Mouse (Mus musculus) neural tube, embryonic 11.5 days (tissue): ENCODE measurements around the gene Gm42906. TPM values are rescaled to one million over a fixed set of nuclear protein-coding genes. Genes with fewer than 3 reads are reported as not detected.

Experiments
- ATAC-seq: fragments of 200-750 bp; cut with Nextera tagmentation; 2 replicates; pipeline ENCODE4 v1.8.0; 2017; ENCODE audit warnings: moderate number of reproducible peaks, mild to moderate bottlenecking, moderate TSS enrichment, moderate library complexity; ENCODE audit not compliant: insufficient read depth, low FRiP score, low TSS enrichment
- DNase-seq: peaks from one replicate; pipeline ENCODE4 v3.0.0-alpha.2; 2015; ENCODE audit warnings: low spot score
- H3K27ac ChIP-seq: fragments of 300-500 bp; sonication (generic); 2 replicates; pipeline ENCODE4 v1.5.1; 2014; ENCODE audit warnings: low read depth, mild to moderate bottlenecking, low read length
- H3K27me3 ChIP-seq: fragments of 300-500 bp; sonication (generic); 2 replicates; pipeline ENCODE4 v1.6.1; 2014; ENCODE audit warnings: mild to moderate bottlenecking, low read length, mixed read lengths; ENCODE audit not compliant: control insufficient read depth, insufficient read depth
- H3K36me3 ChIP-seq: fragments of 300-500 bp; sonication (generic); 2 replicates; pipeline ENCODE4 v1.6.1; 2014; ENCODE audit warnings: mild to moderate bottlenecking, low read length, moderate library complexity, mixed read lengths; ENCODE audit not compliant: control insufficient read depth, insufficient read depth
- H3K4me1 ChIP-seq: fragments of 300-500 bp; sonication (generic); 2 replicates; pipeline ENCODE4 v1.6.1; 2014; ENCODE audit warnings: low read length, mixed read lengths; ENCODE audit not compliant: control insufficient read depth, insufficient read depth
- H3K4me2 ChIP-seq: fragments of 300-500 bp; sonication (generic); 2 replicates; pipeline ENCODE4 v1.6.1; 2014; ENCODE audit warnings: low read depth, mild to moderate bottlenecking, moderate library complexity
- H3K4me3 ChIP-seq: fragments of 300-500 bp; sonication (generic); 2 replicates; pipeline ENCODE4 v1.5.1; 2014; ENCODE audit warnings: low read depth, low read length
- H3K9ac ChIP-seq: fragments of 300-500 bp; sonication (generic); 2 replicates; pipeline ENCODE4 v1.6.1; 2014; ENCODE audit warnings: mild to moderate bottlenecking, low read length
- H3K9me3 ChIP-seq: fragments of 300-500 bp; sonication (generic); 2 replicates; pipeline ENCODE4 v1.6.1; 2016; ENCODE audit warnings: low read length; ENCODE audit not compliant: control insufficient read depth
- WGBS: fragments of 180-500 bp; shearing (Covaris S2); extraction: QIAGEN DNeasy Blood & Tissue Kit; methylation state at CpG from one replicate; pipeline ENCODE4 v1.1.7; 2014; 5-methylcytosine and 5-hydroxymethylcytosine counted together
- polyA plus RNA-seq: library from polyadenylated mRNA; unstranded; fragments of >200 nt; fragmentation: Nextera tagmentation; extraction: Ambion mirVana; gene quantifications from 2 replicates; pipeline ENCODE4 v1.2.1, GENCODE M21; 2014

Gm42906 gene
- polyA plus RNA-seq, 1 experiment from 2014 or later, result not detected

DNA sequence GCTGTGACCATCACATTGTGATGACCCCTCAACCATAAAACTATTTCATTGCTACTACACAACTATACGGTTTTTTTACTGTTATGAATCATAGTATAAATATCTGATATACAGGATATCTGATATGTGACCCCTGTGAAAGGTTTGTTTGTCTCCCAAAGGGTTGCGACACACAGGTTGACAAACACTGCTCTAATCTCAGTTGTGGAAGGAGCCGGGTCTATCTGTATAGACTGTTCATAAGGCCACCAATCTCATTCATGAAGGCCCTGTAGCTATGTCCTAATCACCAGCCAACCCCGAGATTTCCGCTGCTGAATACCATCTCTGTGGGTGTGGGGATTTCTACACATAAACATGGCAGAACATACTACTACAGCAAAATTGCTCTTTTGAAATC, 157.1 kb downstream of the Gm42906 start:
- DNase-seq (no peak), ATAC-seq (no peak)
- Histone ChIP-seq H3K9me3 (no peaks in the 10 kb centered on the region), H3K4me2 (no peak overlapping the region), H3K4me1 (no peaks in the 10 kb centered on the region), H3K4me3 (no peak overlapping the region), H3K27me3 (no peaks in the 10 kb centered on the region), H3K9ac (no peak overlapping the region), H3K36me3 (no peaks in the 10 kb centered on the region), H3K27ac (no peak overlapping the region)
- WGBS, result 93% methylated on average over 5 of the region's 5 CpGs

GRCm38 (mm10) chr5:151266896-151267634, 160.9 kb downstream of the Gm42906 start:
- DNase-seq (no peak), ATAC-seq (no peak)
- WGBS, result 88% methylated on average over 14 of the region's 14 CpGs
- Histone ChIP-seq H3K27ac (no peak overlapping the region), H3K4me3 (no peak overlapping the region), H3K36me3 (no peaks in the 10 kb centered on the region), H3K9me3 (no peaks in the 10 kb centered on the region), H3K4me2 (no peak overlapping the region), H3K4me1 (no peaks in the 10 kb centered on the region), H3K27me3 (no peaks in the 10 kb centered on the region), H3K9ac (no peak overlapping the region)

DNA sequence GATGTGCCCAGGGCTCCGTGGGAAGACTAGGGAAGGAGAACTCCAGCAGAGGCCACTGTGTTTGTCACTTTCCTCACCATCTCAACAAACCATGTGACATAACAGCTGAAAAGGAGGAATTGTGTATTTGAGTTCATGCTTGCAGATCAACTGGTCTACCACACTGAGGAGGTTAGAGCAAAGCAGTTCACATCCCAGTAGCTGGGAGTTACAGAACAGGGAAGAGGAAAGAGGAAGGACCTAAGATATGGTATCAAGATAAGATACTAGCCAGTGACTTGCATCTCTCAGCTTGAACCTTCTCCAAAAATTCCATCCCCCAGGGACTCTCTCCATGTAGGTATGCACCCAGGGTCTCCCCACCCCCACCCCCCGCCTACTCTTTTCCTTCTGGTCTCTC, 166.4 kb downstream of the Gm42906 start:
- no peak for DNase-seq
- no peak overlapping the region for H3K27ac ChIP-seq
- H3K4me1 ChIP-seq, result no peaks in the 10 kb centered on the region
- no peaks in the 10 kb centered on the region for H3K9me3 ChIP-seq
- H3K4me2 ChIP-seq, result no peak overlapping the region
- no peak overlapping the region for H3K4me3 ChIP-seq
- H3K36me3 ChIP-seq, result no peaks in the 10 kb centered on the region
- ATAC-seq, result no peak
- H3K9ac ChIP-seq, result no peak overlapping the region
- 92% methylated on average over 2 of the region's 2 CpGs for WGBS
- H3K27me3 ChIP-seq, result no peaks in the 10 kb centered on the region

GRCm38 (mm10) chr5:151252213-151252612, 175.8 kb downstream of the Gm42906 start:
- Histone ChIP-seq H3K4me3 (no peak overlapping the region), H3K9me3 (no peaks in the 10 kb centered on the region), H3K27ac (no peak overlapping the region), H3K4me1 (peaks cover 8% of the 10 kb centered on the region; the same call in 1 of the 2 replicates), H3K9ac (no peak overlapping the region), H3K36me3 (no peaks in the 10 kb centered on the region), H3K4me2 (no peak overlapping the region), H3K27me3 (no peaks in the 10 kb centered on the region)
- no peak for DNase-seq
- 59% methylated on average over 8 of the region's 8 CpGs for WGBS
- no peak for ATAC-seq

DNA sequence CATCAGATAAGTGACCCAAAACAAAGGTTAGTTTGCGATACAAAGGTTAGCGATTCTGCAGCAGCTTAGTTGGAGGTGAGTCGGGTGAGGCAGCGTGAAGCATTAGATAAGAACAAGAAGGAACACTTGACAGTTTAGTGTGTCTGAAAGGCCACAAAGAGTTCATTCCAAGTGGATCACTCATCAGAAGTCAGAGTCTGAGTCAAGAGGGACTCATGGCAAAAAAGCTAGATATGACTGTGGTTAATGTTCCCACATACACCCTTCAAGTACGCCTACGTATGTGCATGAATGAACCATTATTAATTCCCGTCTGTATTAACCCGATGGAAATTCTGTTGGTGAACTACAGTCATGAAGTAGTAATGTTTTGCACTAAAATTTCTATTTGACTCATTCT, 176.3 kb downstream of the Gm42906 start:
- WGBS, result 90% methylated on average over 8 of the region's 8 CpGs

DNA sequence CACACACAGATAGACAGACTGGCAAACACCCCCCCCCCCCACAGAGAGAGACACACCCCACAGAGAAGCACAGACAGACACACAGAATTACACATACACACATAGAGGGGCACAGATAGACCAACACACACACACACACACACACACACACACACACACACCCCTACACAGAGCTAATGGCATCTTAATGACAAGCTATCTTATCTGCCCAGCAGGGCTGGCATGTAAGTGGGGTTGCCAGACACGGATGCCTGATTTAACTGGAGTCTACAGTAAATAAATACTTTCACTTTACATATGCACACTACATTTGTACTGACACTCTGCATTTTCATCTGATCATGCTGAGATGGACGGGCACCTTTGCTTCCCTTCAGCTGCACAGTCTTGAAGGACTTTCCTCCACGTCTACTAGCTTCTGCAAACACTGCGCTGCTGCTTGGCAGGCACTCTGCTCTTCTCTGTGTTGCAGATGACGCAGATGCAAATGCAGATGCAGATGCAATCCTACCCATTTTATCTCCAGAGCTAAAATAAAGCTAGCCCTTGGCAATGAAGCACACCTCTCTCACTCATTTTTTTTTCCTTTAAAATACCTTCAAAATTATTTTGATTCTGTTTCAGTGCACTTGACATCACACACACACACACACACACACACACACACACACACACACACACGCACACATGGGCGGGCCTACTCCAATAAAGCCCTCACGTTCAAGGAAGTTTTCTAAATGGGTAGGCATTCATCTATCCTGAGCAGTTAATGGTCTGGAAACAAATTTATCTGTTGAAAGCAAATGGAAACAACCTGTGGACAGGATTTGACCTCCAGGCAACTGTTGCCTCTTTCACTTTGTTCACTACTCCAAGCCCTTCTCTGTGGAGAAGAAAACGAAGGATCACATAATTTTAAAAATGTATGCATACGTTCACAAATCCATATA, 179.0 kb downstream of the Gm42906 start:
- Histone ChIP-seq H3K27me3 (no peaks in the 10 kb centered on the region), H3K36me3 (no peaks in the 10 kb centered on the region), H3K27ac (no peak overlapping the region), H3K4me3 (no peak overlapping the region), H3K9ac (no peak overlapping the region), H3K4me2 (no peak overlapping the region), H3K9me3 (no peaks in the 10 kb centered on the region), H3K4me1 (peaks cover 15% of the 10 kb centered on the region; the same call in 1 of the 2 replicates)
- WGBS, result 49% methylated on average over 10 of the region's 10 CpGs
- ATAC-seq (peak; percentile 56; the same call in 1 of the 2 replicates), DNase-seq (no peak)

More for the DNA sequence above, 176.3 kb downstream of the Gm42906 start:
- peaks cover 13% of the 10 kb centered on the region; the same call in 1 of the 2 replicates for H3K4me1 ChIP-seq
- H3K9me3 ChIP-seq, result no peaks in the 10 kb centered on the region
- no peaks in the 10 kb centered on the region for H3K27me3 ChIP-seq
- no peak overlapping the region for H3K4me2 ChIP-seq
- ATAC-seq (no peak), DNase-seq (no peak)
- H3K9ac ChIP-seq, result no peak overlapping the region
- H3K4me3 ChIP-seq, result no peak overlapping the region
- H3K36me3 ChIP-seq, result no peaks in the 10 kb centered on the region
- H3K27ac ChIP-seq, result no peak overlapping the region

GRCm38 (mm10) chr5:151248084-151248483, 179.9 kb downstream of the Gm42906 start:
- ATAC-seq (no peak), DNase-seq (no peak)
- Histone ChIP-seq H3K4me2 (no peak overlapping the region), H3K27ac (no peak overlapping the region), H3K27me3 (no peaks in the 10 kb centered on the region), H3K9me3 (no peaks in the 10 kb centered on the region), H3K9ac (no peak overlapping the region), H3K4me1 (peaks cover 15% of the 10 kb centered on the region; the same call in 1 of the 2 replicates), H3K36me3 (no peaks in the 10 kb centered on the region), H3K4me3 (no peak overlapping the region)
- 12% methylated on average over 2 of the region's 2 CpGs for WGBS

DNA sequence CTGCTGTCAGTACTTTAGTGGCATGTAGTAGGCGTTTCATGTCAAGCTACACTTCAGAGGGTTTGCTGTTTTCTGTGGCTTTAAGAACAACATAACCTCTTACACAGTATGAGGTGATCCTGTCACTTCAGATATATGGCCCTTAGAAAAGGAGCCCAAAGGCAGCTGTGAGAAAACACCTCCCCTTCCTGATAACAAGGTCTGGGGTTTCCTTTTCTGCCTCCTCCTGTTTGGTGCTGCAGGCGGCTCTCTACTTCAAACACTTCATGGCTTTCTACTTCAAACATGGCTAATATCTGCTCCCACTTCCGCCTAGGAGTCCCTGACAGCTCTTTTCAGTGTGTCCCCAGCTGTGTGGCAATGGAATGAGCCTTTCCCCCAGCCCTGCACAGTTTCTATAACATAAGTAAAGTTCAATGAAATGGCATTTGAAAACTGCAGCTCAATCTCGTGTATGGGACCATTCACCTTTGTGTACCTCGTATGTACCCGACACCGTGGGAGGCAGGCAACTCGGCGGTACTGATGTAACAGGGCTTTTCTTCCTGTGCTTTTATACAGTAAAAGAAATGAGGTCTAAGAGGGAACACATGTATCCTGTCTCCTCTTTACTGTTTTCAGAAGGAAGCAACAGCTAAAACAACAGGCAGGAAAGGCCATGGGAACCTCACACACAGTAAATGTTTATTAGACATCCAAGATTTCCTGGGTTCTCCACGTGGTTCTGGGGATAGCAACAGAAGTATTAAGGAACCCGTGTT, 180.7 kb downstream of the Gm42906 start:
- ATAC-seq (0 out of 2 replicates have a peak, but pooled peaks have one; percentile 5), DNase-seq (no peak)
- H3K4me2 ChIP-seq, result no peak overlapping the region; the same call in 1 of the 2 replicates
- WGBS, result 46% methylated on average over 11 of the region's 11 CpGs
- H3K4me3 ChIP-seq, result no peak overlapping the region
- peaks cover 15% of the 10 kb centered on the region; the same call in 1 of the 2 replicates for H3K4me1 ChIP-seq
- H3K36me3 ChIP-seq, result no peaks in the 10 kb centered on the region
- no peaks in the 10 kb centered on the region for H3K9me3 ChIP-seq
- no peak overlapping the region for H3K27ac ChIP-seq
- no peaks in the 10 kb centered on the region for H3K27me3 ChIP-seq
- no peak overlapping the region for H3K9ac ChIP-seq
